Mouse (Mus musculus) testis, adult 10 weeks (tissue): ENCODE measurements around the gene Nr2e1. TPM values are rescaled to one million over a fixed set of nuclear protein-coding genes. Genes with fewer than 3 reads are reported as not detected.

ENCODE experiments used
- polyA plus RNA-seq: library from polyadenylated mRNA; stranded (reverse); fragments of 350-450 nt; fragmentation: Illumina TruSeq; extraction: RNeasy Lipid Tissue Mini Kit (QIAGEN cat#74804); gene quantifications from one replicate; pipeline ENCODE4 v1.2.3, GENCODE M21; 2014; ENCODE audit warnings: low read depth, low replicate concordance

The Nr2e1 gene
- polyA plus RNA-seq: 0.11 TPM

GRCm38 (mm10) chr10:42583157-42583872 lies at the start of gene Nr2e1, which contains the start of gene Ostm1:
Gene Nr2e1 (minus strand): TSS chr10:42583632.
Gene Ostm1 (plus strand): TSS chr10:42583822.

Other genes with a start within 250 kb of the Nr2e1 start
- 2.5 TPM for gene Afg1l, start 105.1 kb downstream of the Nr2e1 start, polyA plus RNA-seq
- 295 TPM for gene Snx3, start 81.6 kb downstream of the Nr2e1 start, polyA plus RNA-seq
- 13.5 TPM for gene Ostm1, start 190 bp upstream of the Nr2e1 start, polyA plus RNA-seq
- gene Sec63, start 177.9 kb upstream of the Nr2e1 start, polyA plus RNA-seq: 80.4 TPM